Mouse (Mus musculus) lung, postnatal 36 days (tissue): Measurements from ENCODE around the gene Krtap29-1.
A peak's percentile ranks its signal among the peaks of the same experiment; 100 is the strongest.

Experiments used
- DNase-seq: peaks from one replicate; pipeline ENCODE4 v3.0.0; 2022; ENCODE audit warnings: mixed read lengths

Gene Krtap29-1

DNA sequence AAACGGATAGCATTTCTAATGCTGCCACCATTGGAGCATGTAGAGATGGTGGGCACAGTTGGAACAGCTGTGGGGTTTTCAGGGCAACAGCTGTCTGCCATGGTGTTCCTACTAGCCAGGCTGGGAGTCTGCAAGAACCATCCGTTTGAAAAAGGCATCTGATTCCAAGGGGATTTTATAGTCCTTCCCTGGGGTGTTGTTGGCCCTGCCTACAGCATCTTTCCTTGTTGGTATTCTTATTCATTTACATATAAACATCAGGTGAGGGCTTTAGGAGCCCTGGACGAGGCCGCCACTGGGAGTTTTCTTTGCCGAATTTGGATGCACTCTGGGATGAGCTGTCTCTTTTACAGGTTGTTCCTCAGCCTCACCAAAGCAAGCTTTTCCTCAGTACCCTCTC is at the start of gene Krtap29-1:
Krtap29-1 (minus strand) TSS at position 101 of the 400 bp plus-strand sequence.
- DNase-seq, result no peak

GRCm38 (mm10) chr11:100021438-100021837 is 42.6 kb upstream of the Krtap29-1 start:
- no peak for DNase-seq

- DNase-seq, result no peak
These were observed 40.6 kb upstream of the Krtap29-1 start for GRCm38 (mm10) chr11:100019466-100019865.

- DNase-seq, result no peak
These were observed 37.3 kb upstream of the Krtap29-1 start, which contains the start of gene Krt33a for GRCm38 (mm10) chr11:100016112-100016511. Gene Krt33a (minus strand): TSS chr11:100016212.

DNA sequence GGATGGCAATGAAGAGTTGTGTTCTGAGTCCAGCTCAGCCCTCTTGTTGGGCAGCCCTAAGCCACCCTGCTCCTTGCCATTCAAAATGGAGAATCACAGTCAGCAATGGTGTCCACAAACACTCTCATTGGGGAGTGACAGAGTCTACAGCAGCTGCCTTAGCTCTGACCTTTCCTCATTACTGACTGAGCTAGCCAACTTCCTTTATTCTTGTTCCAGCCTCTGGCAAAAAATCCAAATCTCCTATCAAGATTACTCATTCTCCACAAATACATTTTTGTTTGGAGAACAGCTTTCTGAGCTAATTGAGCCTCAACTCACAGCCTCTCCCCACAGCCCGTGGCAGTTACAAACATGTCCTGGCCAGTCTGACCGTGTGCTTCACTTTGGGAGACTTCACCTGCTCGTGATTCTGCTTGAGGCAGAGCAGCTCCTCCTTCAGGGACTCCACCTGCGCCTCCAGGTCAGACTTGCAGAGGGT is 34.9 kb upstream of the Krtap29-1 start:
- peak; percentile 56 for DNase-seq

GRCm38 (mm10) chr11:100010682-100011081 is 31.8 kb upstream of the Krtap29-1 start:
- DNase-seq, result no peak

- no peak for DNase-seq
These were observed 29.5 kb upstream of the Krtap29-1 start for GRCm38 (mm10) chr11:100008336-100008735.

DNA sequence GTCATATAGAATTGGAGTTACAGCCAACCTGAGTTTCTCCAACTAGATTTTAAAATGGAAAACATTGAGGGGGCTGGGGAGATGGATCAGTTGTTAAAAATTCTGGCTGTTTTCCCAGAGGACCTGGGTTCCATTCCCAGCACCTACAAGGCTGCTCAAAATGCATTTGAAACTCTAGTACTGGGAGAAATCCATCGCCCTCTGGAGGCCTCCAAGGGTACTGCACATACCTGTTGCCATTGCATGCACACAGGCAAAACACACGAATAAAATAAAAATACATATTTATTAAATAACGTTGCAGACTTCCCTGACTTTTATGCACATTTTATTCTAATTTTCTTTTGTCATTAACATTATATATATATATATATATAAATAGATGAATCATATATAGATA is 27.8 kb upstream of the Krtap29-1 start:
- DNase-seq, result no peak

- peak; percentile 30 for DNase-seq
These were observed 27.1 kb upstream of the Krtap29-1 start for GRCm38 (mm10) chr11:100005905-100006304.

DNA sequence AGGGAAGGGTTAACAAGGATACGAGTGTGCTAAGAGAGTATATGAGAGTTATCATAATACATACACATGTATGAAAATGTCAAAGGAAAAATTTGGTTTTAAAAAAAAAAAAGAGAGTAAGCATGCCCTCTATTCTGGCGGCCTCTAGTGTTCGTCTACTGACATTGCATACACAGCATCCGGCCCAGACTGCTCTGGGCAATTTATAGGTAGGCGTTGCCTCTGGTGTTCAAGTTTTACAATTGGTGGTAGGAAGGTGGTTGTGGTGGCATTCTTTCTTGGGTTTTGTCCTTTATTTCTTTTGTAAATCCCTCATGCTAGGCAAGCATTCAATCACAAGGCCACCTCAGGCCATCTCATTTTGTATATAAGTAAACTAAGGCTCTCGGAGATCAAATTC is 26.0 kb upstream of the Krtap29-1 start:
- peak; percentile 77 for DNase-seq

DNA sequence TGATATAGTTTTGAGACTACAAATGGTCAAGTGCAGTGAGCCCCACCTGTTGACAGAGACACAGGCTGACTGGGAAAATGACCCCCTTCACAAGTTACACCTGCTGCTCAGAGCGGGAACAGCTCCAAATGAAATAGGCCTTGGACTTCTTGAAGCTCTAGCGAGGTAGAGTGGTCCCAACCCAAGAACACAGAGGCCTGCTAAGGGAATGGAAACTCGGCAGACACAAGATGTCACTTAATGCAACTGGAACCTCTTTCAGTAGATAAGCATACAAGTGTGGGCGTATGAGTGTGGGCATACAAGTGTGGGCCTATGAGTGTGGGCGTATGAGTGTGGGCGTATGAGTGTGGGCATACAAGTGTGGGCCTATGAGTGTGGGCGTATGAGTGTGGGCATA is 20.2 kb upstream of the Krtap29-1 start:
- no peak for DNase-seq

GRCm38 (mm10) chr11:99994384-99994661 is 15.5 kb upstream of the Krtap29-1 start:
- DNase-seq, result no peak

DNA sequence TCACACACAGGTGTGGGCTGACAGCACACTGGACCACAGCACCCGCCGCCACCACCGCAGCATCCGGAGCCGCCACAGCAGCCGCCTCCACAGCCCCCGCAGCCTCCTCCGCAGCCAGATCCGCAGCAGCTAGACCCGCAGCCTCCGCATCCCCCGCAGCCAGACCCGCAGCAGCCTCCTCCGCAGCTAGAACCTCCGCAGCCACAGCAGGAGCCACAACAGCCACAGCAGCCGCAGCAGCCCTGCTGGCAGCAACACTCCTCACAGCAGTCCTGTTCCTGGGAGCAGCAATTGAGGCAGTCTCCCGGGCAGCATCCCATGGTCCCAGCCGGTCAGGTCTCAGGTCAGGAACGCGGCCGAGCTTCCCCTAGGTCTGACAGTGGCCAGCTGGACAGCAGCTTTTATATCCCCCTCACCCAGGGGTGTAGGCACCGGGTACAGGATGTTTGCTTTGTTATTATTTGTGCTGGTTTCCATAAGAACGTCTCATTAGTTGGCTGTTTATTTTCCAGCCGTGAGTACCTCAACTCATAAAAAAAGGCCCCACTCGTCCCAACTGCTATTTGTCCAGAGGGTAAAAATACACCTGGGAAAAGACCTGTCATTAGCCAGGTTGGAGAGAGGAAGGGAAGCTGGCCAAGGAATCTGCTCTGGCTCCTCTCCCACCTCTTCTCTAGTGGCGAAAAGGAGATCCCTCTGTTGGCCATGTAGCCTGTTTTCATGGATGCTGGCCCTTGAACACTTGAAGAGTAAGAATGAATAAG is 14.9 kb upstream of the Krtap29-1 start, which contains the start of gene Krtap17-1:
Krtap17-1 (minus strand) TSS at position 375 of the 764 bp plus-strand sequence.
- peak; percentile 32 for DNase-seq

DNA sequence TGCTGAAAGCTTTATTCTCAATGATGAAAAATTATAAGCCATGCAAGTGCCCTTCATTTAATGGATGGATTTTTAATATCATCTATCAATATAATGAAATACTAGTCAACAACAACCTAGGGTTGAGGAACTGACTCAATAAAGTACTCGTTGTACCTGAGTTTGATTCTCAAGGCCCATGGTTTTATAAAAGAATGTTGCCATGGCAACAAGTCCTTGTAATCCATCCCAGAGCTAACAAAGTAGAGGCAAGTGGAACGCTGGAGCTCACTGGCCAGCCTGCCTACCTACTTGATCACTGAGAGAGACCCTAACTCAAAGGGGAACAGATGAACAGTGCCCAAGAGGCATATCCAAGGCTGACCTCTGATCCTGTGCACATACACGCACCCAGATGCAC is 11.7 kb upstream of the Krtap29-1 start:
- no peak for DNase-seq

GRCm38 (mm10) chr11:99989881-99990405 is 11.1 kb upstream of the Krtap29-1 start:
- no peak for DNase-seq

GRCm38 (mm10) chr11:99988530-99988929 is 9.7 kb upstream of the Krtap29-1 start:
- DNase-seq, result no peak

DNA sequence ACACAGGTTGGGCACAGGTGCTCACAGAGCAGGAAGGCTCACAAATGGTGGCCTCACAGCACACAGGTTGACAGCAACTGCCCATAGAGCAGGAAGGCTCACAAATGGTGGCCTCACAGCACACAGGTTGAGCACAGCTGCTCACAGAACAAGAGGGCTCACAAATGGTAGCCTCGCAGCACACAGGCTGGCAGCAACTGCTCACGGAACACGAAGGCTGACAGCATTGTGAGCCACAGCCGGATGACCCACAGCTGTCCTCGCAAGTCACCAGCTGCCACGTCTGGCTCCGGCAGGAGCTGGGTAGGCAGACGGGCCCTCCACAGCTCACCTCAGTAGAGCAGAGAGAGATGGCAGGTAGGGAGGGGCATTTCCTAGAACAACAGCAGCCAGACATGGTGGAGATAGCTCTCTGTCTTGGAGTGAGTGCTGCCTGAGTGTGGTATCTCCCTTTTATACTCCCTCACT is 7.4 kb upstream of the Krtap29-1 start, which contains the start of gene Krtap16-1:
Krtap16-1 (minus strand) TSS at position 418 of the 468 bp plus-strand sequence.
- no peak for DNase-seq

DNA sequence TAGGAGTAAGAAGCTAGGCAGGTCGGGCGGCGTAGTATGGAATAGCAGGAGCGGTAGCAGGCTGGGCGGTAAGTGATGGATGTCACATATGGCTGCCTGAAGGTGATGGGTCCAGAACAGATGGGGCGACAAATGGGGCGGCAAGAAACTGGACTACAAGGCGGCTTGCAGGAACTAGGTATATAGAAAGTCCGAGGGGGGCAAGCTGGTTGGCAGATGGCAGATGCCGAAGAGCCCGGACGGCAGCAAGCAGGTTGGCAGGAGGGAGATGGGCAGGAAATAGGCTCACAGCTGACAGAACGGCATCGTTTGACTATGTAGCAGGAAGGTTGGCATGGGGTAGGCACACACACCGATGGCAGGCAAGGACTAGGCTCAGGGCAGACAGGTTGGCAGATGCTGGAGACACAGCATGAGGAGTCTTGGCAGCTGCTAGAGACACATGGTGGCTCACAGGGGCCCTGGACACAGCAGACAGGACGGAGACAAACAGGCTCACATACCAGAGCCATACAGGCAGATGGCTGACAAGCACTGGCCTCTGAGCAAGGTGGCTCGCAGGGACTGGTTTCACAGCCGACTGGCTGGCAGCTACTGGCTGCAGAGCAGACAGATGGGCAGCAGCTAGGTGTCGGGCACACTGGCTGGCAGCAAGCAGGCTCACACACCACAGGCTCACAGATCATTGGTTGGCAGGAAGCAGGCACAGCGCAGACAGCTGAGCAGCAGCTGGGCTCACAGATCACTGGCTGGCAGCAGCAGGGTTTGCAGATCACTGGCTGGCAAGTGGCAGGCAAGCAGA is 6.6 kb upstream of the Krtap29-1 start:
- no peak for DNase-seq

DNA sequence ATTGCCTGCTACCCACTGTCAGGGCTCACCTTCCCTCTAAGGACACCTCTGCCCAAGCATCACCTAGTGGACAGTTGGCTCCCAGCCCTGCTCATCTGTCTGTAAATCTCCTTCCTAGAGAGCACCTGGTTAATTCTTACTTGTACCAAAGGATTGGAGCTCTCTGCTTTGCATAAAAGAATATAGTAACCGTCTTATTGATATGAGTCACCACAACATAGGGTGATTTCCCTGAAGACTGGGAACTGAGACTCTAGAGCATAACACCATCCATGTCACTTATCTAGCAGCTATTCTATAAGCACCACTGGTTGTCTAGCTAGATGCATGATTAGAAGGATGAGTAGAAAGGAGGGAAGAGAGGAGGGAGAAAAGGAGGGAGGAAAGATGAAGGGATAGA is 4.6 kb upstream of the Krtap29-1 start:
- DNase-seq, result no peak

DNA sequence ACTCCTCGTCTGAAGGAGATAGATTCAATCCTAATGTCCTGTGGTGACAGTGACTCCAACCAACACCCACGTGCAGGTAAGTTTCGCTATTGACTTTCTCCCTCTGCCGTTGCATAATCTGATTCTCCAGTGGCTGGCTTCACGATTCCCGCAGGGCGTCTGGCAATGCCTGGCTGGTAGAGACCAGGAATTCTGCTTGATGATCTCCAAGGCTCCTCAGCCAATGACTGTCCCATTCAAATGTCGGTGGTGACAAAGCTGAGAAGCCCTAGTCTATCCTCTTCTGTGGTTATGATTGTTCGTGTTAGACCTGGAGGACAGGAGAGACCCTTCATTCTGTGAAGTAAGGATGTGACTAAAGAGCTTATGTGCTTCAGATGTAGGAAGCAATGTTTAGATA is 3.9 kb upstream of the Krtap29-1 start:
- DNase-seq, result no peak

- DNase-seq, result no peak
These were observed 12.9 kb downstream of the Krtap29-1 start for GRCm38 (mm10) chr11:99965961-99966360.

DNA sequence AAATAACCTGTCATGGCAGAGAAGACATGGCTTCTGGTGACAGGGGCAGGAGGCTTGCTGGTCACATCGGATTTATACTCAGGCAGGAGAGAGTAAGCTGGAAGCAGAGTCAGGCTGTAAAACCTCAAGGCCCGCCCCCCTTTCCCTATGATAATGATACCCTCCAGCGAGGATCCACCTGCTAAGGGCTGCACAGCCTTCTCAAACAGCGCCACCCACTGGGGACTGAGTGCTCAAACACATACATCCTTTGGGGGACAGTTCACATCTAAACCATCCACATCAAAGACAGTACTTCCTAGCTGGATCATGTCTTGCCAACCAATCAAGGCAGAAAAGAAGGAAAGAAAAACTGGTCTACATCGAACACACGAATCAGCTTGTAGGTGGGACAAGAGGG is 14.6 kb downstream of the Krtap29-1 start:
- no peak for DNase-seq

- no peak for DNase-seq
These were observed 30.7 kb downstream of the Krtap29-1 start, which contains the start of gene Krtap9-5 for GRCm38 (mm10) chr11:99948175-99948574. Gene Krtap9-5 (plus strand): TSS chr11:99948475.
